Mouse (Mus musculus) brown adipose tissue, adult 24 weeks (tissue): ENCODE measurements around the gene Kcnd3. TPM values are rescaled to one million over a fixed set of nuclear protein-coding genes. Genes with fewer than 3 reads are reported as not detected.

Source experiments
- H3K27ac ChIP-seq: fragments of 200-500 bp; replicated peaks from 2 replicates; pipeline ENCODE4 v1.5.1; 2012; ENCODE audit warnings: low read depth, mild to moderate bottlenecking, low read length
- H3K4me1 ChIP-seq: fragments of 200-500 bp; 2 replicates; pipeline ENCODE4 v1.6.1; 2012; ENCODE audit warnings: low read length, mixed read lengths; ENCODE audit not compliant: control insufficient read depth, insufficient read depth, insufficient read length
- H3K4me3 ChIP-seq: fragments of 200-500 bp; 2 replicates; pipeline ENCODE4 v1.5.1; 2012; ENCODE audit warnings: low read depth, mild to moderate bottlenecking, low read length, moderate library complexity; ENCODE audit not compliant: insufficient read depth
- polyA plus RNA-seq: library from polyadenylated mRNA; stranded (reverse); fragments of >200 nt; gene quantifications from 2 replicates; pipeline ENCODE4 v1.2.4, GENCODE M21; 2012; ENCODE audit not compliant: missing spikeins, insufficient read depth, insufficient read length

Kcnd3 gene
- polyA plus RNA-seq, 1 experiment: 0.28 TPM

GRCm38 (mm10) chr3:105712827-105713226, 260.7 kb downstream of the Kcnd3 start:
- H3K27ac ChIP-seq: no peak overlapping the region
- no peak overlapping the region for H3K4me3 ChIP-seq
- H3K4me1 ChIP-seq: peaks cover 25% of the 10 kb centered on the region

GRCm38 (mm10) chr3:105714091-105714819, 262.1 kb downstream of the Kcnd3 start:
- no peak overlapping the region for H3K27ac ChIP-seq
- H3K4me1 ChIP-seq: peaks cover 23% of the 10 kb centered on the region
- H3K4me3 ChIP-seq: no peak overlapping the region

GRCm38 (mm10) chr3:105714820-105715167, 262.7 kb downstream of the Kcnd3 start:
- no peak overlapping the region for H3K4me3 ChIP-seq
- no peak overlapping the region for H3K27ac ChIP-seq
- H3K4me1 ChIP-seq: peaks cover 20% of the 10 kb centered on the region

GRCm38 (mm10) chr3:105716353-105717000, 264.3 kb downstream of the Kcnd3 start:
- H3K4me1 ChIP-seq: peaks cover 15% of the 10 kb centered on the region
- no peak overlapping the region for H3K4me3 ChIP-seq
- H3K27ac ChIP-seq: no peak overlapping the region

GRCm38 (mm10) chr3:105717856-105718555, 265.9 kb downstream of the Kcnd3 start:
- H3K4me1 ChIP-seq: peaks cover 23% of the 10 kb centered on the region; the same call in 1 of the 2 replicates
- H3K27ac ChIP-seq: no peak overlapping the region
- H3K4me3 ChIP-seq: no peak overlapping the region

- H3K4me1 ChIP-seq: peaks cover 27% of the 10 kb centered on the region; the same call in 1 of the 2 replicates
- H3K27ac ChIP-seq: no peak overlapping the region
- no peak overlapping the region for H3K4me3 ChIP-seq
Observed at GRCm38 (mm10) chr3:105718746-105719145, 266.6 kb downstream of the Kcnd3 start.

GRCm38 (mm10) chr3:105719979-105720378, 267.8 kb downstream of the Kcnd3 start:
- no peak overlapping the region for H3K27ac ChIP-seq
- H3K4me3 ChIP-seq: no peak overlapping the region
- H3K4me1 ChIP-seq: peaks cover 23% of the 10 kb centered on the region; the same call in 1 of the 2 replicates

- Histone ChIP-seq H3K27ac (no peak overlapping the region), H3K4me1 (peaks cover 23% of the 10 kb centered on the region; the same call in 1 of the 2 replicates), H3K4me3 (no peak overlapping the region)
Observed at GRCm38 (mm10) chr3:105720514-105720913, 268.4 kb downstream of the Kcnd3 start.

GRCm38 (mm10) chr3:105721681-105722201, 269.6 kb downstream of the Kcnd3 start:
- H3K27ac ChIP-seq: peak overlapping the region; percentile 65
- H3K4me1 ChIP-seq: peaks cover 23% of the 10 kb centered on the region; the same call in 1 of the 2 replicates
- H3K4me3 ChIP-seq: no peak overlapping the region

- H3K4me1 ChIP-seq: peaks cover 23% of the 10 kb centered on the region; the same call in 1 of the 2 replicates
- H3K27ac ChIP-seq: peak overlapping the region; percentile 65
- H3K4me3 ChIP-seq: no peak overlapping the region
Observed at GRCm38 (mm10) chr3:105722510-105722909, 270.4 kb downstream of the Kcnd3 start.

Other genes with a start within 250 kb of the Kcnd3 start
- gene Ddx20, start 235.2 kb downstream of the Kcnd3 start, polyA plus RNA-seq: 2.7 and 5.4 TPM in 2 replicates